Mouse (Mus musculus) ovary, postnatal 36 days (tissue): ENCODE measurements at regions not wholly inside any gene's neighbourhood (a gene's known extent, or its start where the extent isn't known, plus 50 kb on each side); places are given as distances from the start of the nearest gene placed in this dataset.
"Not testable (repeated sequence)": the region's sequence is repeated elsewhere in the genome, so short reads cannot be mapped to it uniquely, and the experiment has no call there.

Experiments
- DNase-seq: peaks from one replicate; pipeline ENCODE4 v3.0.0; 2022; ENCODE audit warnings: low spot score, mixed read lengths

DNA sequence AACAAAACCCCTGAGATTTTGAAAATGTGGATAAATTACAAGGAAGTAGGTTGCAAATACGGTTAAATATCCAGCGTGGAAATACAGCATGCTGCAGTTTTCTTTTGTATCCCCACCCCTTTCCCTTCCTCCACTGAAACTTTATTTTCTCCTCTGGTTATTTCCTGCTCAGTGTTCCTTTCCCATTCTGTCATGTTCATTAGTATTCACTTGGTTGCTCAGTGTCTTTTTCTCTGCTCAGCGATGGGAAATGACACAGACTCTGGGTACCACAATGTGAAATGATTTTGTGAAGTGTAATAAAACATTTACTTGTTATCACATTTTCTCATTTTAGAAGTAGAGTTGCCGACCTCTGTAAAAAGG is 169.6 kb upstream of the Col8a1 start:
- DNase-seq: no peak

DNA sequence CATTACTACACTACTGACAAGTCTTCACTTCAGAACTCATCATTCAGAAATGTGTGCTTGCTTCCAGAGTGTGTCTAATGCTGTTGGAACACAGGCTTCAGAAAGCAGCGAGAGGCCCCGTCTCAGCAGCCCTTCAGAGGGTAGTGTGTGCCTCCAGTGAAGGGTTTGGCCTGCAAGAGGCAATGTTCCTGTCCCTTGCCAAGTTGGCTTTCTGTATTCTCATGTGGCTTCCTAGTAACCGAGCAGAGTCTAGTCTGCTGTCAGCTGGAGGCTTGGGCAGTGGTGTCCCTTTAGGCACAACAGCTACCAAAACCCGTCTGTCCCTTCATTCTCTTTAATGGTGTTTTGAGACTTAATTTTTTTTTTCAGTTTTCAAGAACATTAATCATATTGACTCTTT is 173.3 kb upstream of the Col8a1 start:
- DNase-seq: peak; percentile 19

DNA sequence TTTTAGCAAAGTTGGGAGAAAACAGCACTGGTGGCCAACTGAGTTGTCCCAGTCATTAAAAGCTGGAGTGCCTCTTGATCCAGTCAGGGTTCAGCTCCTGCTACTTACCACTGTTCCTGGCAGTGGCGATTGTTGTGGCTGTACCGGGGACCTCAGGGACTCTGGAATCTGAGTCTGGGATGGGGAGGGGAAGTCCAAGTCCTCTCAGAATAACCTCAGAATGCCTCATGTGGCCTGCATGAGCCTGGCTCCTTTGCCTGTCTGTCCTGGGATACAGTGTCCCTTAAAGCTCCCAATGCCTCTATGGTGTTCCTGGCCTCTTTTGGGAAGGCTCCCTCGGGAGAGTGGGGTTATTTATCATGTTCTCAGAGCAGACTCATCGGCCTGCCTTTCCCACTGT is 173.8 kb upstream of the Col8a1 start:
- DNase-seq: peak; percentile 32

GRCm38 (mm10) chr16:57929151-57929764 is 174.7 kb upstream of the Col8a1 start:
- DNase-seq: no peak

DNA sequence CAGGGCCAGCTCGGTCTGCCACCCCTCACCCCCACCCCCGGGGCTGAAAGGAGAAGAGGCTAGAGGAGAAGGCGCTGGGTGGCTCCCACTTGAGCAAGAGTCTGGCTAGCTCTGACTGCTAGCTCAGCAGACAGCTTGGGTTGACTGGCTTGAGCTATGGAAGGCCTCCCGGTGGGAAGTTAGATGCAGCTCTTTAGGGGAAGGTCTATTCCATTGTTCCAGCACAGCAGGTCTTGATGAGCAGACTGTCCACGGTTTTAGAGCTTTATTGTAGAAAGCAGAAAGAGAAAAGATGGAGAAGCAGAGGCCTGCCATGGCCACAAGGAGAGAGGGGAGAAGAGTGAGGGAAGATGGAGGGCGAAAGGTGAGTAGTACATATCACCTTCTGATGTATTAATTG is 190.9 kb upstream of the Col8a1 start:
- DNase-seq: no peak

- DNase-seq: no peak
Measured at GRCm38 (mm10) chr16:57947309-57947708, 192.8 kb upstream of the Col8a1 start.

DNA sequence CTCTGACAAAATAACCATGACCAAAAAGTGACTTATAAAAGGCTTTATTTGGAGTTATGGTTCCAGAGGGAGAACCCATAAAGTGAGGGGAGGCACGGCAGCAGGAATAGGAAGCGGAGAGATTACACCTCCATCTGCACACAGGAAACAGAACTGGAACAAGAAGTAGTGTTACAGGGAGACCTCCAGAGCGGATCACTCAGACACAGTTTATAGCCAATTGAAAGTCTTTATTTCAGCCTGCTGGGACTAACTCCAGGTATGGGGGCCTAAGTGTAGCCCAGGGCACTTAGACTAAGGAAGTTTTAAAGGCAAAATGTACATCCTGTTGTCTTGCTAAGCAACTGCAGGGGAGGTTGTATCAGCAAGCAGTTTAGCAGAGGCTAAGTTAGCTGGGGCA is 195.1 kb upstream of the Col8a1 start:
- DNase-seq: no peak

GRCm38 (mm10) chr16:57970956-57971355 is 216.4 kb upstream of the Col8a1 start:
- no peak for DNase-seq

- no peak for DNase-seq
Measured at GRCm38 (mm10) chr16:57984111-57984510, 229.6 kb upstream of the Col8a1 start.

- no peak for DNase-seq
Measured at GRCm38 (mm10) chr16:58005740-58006139, 251.2 kb upstream of the Col8a1 start.

GRCm38 (mm10) chr16:58013557-58013956 is 259.0 kb upstream of the Col8a1 start:
- no peak for DNase-seq

DNA sequence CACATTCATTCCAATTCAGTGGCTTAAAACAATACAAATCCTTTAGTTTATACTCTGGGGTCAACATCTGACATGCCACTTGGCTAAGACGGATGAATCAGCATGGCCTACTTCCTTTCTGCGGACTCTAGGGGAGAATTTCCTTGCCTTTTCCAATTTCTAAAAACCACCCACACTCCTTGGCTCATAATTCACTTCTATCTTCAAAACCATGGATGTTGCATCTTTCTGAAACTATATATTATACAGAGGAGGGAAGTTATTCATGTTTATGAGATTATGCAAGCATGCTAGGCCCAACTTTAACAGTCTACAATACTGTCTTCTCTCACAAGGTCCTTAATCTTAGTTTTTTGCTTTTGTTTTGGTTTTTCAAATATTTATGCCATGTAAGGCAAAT is 273.0 kb upstream of the Col8a1 start:
- DNase-seq: no peak

GRCm38 (mm10) chr16:58028541-58028940 is 274.0 kb upstream of the Col8a1 start:
- DNase-seq: not testable (repeated sequence)

DNA sequence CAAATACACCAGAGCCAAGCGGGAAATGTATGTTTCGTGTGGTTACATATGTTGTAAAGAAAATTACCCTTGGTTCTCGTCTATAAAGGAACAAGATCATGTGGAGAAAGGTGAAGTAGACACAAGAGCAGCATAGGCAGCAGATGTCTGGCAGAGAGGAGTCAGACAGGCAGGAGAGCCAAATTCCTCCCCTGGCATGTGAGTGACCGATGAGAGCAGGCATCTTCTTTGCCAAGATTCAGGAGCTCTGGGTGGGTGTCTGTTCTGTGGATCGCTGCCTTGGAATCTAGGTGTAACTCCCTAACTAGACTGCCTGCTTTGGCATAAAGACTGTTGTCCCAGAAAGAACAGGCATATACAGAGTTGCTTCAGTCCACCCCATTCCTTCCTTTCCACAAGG is 275.1 kb upstream of the Col8a1 start:
- no peak for DNase-seq

DNA sequence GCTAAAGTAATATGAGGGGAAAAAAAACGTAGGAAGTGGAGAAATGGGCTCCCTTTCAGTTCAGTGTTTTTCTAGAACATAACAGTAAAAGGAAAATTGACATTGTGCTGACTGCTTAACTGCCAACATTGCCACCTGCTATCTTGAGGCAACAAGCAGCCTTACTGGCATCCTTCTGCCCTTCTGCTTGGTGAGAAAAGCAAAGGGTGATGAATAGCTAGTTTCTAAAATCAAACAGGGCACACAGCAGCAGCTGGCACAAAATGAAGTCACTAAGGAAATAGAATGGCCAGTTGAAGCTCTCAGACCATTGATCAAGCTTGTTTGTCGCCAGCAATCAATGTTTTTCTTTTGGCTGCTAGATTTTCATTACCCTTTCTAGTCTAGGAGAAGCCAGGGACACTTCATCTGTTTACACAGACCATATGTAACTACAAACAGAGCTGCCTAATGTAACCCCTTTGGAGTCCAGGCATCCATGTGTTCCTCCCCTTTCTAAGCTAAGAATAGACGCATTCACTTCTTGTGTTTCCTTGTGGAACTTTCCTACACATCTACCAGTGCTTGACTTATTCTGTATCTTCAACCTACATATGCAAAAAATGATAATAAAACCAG is 314.2 kb upstream of the Col8a1 start:
- no peak for DNase-seq

- no peak for DNase-seq
Measured at GRCm38 (mm10) chr16:58072441-58072840, 317.9 kb upstream of the Col8a1 start.

DNA sequence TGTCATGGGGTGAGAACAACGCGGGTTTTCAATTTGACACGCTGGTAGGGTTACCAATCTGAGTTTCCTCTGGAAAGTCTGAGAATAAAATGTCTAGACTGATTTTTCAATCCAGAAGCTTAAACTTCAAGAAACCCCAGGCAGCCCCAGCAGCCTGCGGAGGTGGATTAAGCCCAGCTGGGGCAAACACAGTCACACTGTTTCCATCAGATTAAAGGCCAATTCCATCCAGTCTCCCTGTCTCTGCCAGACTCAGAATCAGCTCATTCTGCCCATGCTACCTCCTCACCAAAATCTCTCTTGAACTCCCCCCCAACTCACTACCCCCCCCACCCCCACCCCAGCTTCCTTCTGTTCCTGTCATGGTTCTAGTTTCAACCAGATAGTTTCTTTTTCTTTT is 307.9 kb upstream of the Dcbld2 start:
- DNase-seq: no peak

GRCm38 (mm10) chr16:58110452-58110851 is 297.8 kb upstream of the Dcbld2 start:
- DNase-seq: no peak

DNA sequence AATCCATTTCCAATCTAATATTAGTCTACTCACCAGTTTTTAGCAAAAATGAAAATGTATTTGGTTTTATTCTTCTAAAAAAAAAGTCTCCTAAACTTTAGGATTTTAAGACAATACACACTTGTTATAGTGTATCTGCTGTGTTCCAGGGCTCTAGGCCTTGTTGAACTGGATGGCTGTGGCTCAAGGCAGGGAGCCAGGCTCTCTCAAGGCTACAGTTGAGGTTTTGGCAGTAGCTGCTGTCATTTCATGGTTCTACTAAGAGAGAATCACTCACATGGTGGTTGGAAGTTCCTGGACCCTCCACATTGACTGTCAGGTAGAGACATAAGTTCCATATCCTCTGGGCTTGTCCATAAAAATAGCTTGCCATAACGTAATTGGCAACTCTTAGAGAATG is 282.2 kb upstream of the Dcbld2 start:
- no peak for DNase-seq

DNA sequence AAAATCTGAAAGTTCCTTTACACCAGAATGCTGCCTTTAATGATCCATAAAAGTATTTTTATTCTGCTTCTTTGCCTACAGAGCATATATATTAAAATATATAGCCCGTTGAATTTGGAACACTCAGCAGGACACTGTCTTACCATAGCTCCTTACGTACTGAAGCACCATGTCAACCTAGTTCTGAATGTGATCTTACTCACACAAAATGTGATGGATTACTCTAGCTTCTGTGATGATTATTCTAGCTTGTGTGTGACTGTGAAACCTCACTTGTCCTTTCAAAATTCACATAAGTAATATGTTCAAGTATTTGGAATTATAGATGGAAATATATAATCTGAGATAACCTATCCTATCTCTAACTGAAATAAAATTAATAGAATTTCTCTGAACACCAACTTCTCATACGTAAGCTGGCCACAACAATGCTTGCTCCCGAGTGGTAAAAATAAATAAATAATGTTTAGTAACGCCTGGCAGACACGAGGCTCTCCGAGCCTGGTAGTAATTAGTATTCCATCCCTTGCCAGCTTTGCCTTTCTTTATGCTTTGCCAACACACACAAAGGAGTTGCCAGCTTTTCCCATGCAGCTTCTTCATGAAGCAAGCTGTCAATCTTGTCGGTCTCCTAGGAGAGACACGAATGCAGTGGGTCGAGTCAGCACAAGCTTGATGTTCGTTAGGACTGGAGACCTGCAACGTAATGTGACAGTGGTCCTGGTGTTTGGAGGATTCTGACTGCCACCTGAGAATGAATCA is 271.9 kb upstream of the Dcbld2 start:
- DNase-seq: no peak

DNA sequence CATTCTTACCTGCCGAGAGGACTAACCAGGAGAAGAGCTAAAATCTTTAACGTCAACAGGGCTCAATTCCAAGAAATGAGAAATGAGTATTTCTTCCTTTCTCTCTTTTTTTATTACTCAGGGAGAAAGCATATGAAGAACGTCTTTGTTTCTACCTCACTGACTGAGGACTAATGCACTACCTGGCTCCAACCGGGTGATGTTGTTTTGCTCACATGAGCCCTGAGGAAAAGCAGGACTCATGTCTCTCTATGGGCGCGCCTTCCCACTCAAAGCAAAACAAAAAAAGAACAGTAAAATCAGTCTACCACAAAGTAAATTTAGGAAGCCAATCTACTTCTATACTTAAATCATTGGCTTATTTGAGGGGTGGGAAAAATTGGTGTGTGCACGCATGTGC is 271.3 kb upstream of the Dcbld2 start:
- DNase-seq: no peak

GRCm38 (mm10) chr16:58137728-58138279 is 270.4 kb upstream of the Dcbld2 start:
- no peak for DNase-seq

DNA sequence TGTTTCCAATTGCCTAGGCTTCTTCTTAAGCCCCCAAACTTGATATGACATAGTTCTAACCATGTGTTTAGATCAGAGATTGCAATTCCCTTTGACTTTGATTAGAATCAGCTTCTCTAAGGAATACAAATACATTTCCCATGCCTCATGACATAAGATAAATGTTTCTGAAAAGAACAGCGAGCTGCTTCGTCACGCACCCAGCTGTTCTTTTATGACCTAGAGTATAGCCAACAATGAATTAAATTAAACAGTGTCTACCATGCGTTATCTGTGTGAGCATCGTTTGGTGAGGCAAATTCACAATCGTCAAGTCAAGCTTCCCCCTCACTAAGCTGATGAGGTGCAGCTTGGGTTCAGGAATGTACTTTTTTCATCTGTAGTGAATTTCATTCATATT is 261.8 kb upstream of the Dcbld2 start:
- DNase-seq: no peak
